Mouse (Mus musculus): ENCODE data around the gene Fbxw9. TPM values are rescaled to one million over a fixed set of nuclear protein-coding genes. Genes with fewer than 3 reads are reported as not detected.
"Not testable (repeated sequence)": the region's sequence is repeated elsewhere in the genome, so short reads cannot be mapped to it uniquely, and the experiment has no call there.

Fbxw9 gene
- total RNA-seq, 1 experiment from 2014 or later: 18.4 TPM

GRCm38 (mm10) chr8:85036718-85037365 lies 23.0 kb upstream of the Fbxw9 start, which contains the start of gene Tnpo2:
Tnpo2 (plus strand) TSS chr8:85036915.
- peak; percentile 95 for DNase-seq

- no peak for DNase-seq
Observed at GRCm38 (mm10) chr8:85037366-85037680, 22.5 kb upstream of the Fbxw9 start.

- DNase-seq: peak; percentile 62
Observed at GRCm38 (mm10) chr8:85037681-85038531, 21.9 kb upstream of the Fbxw9 start.

- DNase-seq: no peak
Observed at GRCm38 (mm10) chr8:85043619-85044018, 16.2 kb upstream of the Fbxw9 start.

GRCm38 (mm10) chr8:85057367-85057766 lies 2.5 kb upstream of the Fbxw9 start:
- DNase-seq: peak; percentile 47

- DNase-seq: no peak
Observed at GRCm38 (mm10) chr8:85062603-85063002, 2.7 kb downstream of the Fbxw9 start.

- DNase-seq: no peak
Observed at GRCm38 (mm10) chr8:85065213-85065612, 5.4 kb downstream of the Fbxw9 start.

- no peak for DNase-seq
Observed at GRCm38 (mm10) chr8:85067155-85067554, 7.3 kb downstream of the Fbxw9 start.

GRCm38 (mm10) chr8:85067982-85068381 lies 8.1 kb downstream of the Fbxw9 start, which contains the start of gene Gm5741:
Gm5741 (minus strand) TSS chr8:85067982.
- DNase-seq: no peak

GRCm38 (mm10) chr8:85071041-85071440 lies 11.2 kb downstream of the Fbxw9 start:
- no peak for DNase-seq

GRCm38 (mm10) chr8:85071514-85072281 lies 11.8 kb downstream of the Fbxw9 start, which contains the start of gene Dhps:
Dhps (plus strand) TSS chr8:85071757.
- DNase-seq: peak; percentile 94

- DNase-seq: no peak
Observed at GRCm38 (mm10) chr8:85072364-85072929, 12.6 kb downstream of the Fbxw9 start.

- DNase-seq: no peak
Observed at GRCm38 (mm10) chr8:85073041-85073612, 13.3 kb downstream of the Fbxw9 start.

GRCm38 (mm10) chr8:85074167-85074566 lies 14.3 kb downstream of the Fbxw9 start:
- DNase-seq: no peak

- DNase-seq: no peak
Observed at GRCm38 (mm10) chr8:85074617-85075016, 14.8 kb downstream of the Fbxw9 start.

GRCm38 (mm10) chr8:85076001-85076400 lies 16.1 kb downstream of the Fbxw9 start:
- DNase-seq: peak; percentile 67

- DNase-seq: peak; percentile 87
Observed at GRCm38 (mm10) chr8:85076993-85077392, 17.1 kb downstream of the Fbxw9 start.

GRCm38 (mm10) chr8:85080214-85080531 lies 20.3 kb downstream of the Fbxw9 start:
- DNase-seq: peak; percentile 57

GRCm38 (mm10) chr8:85080532-85081215 lies 20.8 kb downstream of the Fbxw9 start, which contains the start of gene Wdr83os:
Wdr83os (plus strand) TSS chr8:85080740.
- peak; percentile 69 for DNase-seq

- DNase-seq: peak; percentile 65
Observed at GRCm38 (mm10) chr8:85081216-85081555, 21.3 kb downstream of the Fbxw9 start, which contains the start of gene Wdr83. Wdr83 (minus strand) TSS chr8:85081306.

- DNase-seq: not testable (repeated sequence)
Observed at GRCm38 (mm10) chr8:85082169-85082568, 22.3 kb downstream of the Fbxw9 start.

Measured in adrenal gland, postnatal 14 days (tissue).